Mouse (Mus musculus) forebrain, postnatal 0 days (tissue): ENCODE data around the gene Tectb. TPM values are rescaled to one million over a fixed set of nuclear protein-coding genes. Genes with fewer than 3 reads are reported as not detected.

Source experiments
- ATAC-seq: fragments of 200-750 bp; cut with Nextera tagmentation; 2 replicates; pipeline ENCODE4 v1.8.0; 2017; ENCODE audit warnings: mild to moderate bottlenecking, moderate library complexity
- DNase-seq: peaks from one replicate; pipeline ENCODE4 v3.0.0-alpha.2; 2015
- H3K27ac ChIP-seq: fragments of 300-500 bp; sonication (generic); 2 replicates; pipeline ENCODE4 v1.5.1; 2014; ENCODE audit warnings: low read depth, mild to moderate bottlenecking, antibody characterized with exemption, low read length, moderate library complexity, mixed read lengths
- H3K27me3 ChIP-seq: fragments of 300-500 bp; sonication (generic); 2 replicates; pipeline ENCODE4 v1.6.1; 2014; ENCODE audit warnings: mild to moderate bottlenecking, low read length, mixed read lengths; ENCODE audit not compliant: insufficient read depth
- H3K36me3 ChIP-seq: fragments of 300-500 bp; sonication (generic); 2 replicates; pipeline ENCODE4 v1.6.1; 2014; ENCODE audit warnings: mild to moderate bottlenecking, moderate library complexity; ENCODE audit not compliant: insufficient read depth
- H3K4me1 ChIP-seq: fragments of 300-500 bp; sonication (generic); 2 replicates; pipeline ENCODE4 v1.6.1; 2014; ENCODE audit warnings: antibody characterized with exemption; ENCODE audit not compliant: insufficient read depth
- H3K4me2 ChIP-seq: fragments of 300-500 bp; sonication (generic); 2 replicates; pipeline ENCODE4 v1.6.1; 2014; ENCODE audit warnings: low read depth, mild to moderate bottlenecking, moderate library complexity
- H3K4me3 ChIP-seq: fragments of 300-500 bp; sonication (generic); 2 replicates; pipeline ENCODE4 v1.5.1; 2014; ENCODE audit warnings: low read depth, low read length, mixed read lengths
- H3K9ac ChIP-seq: fragments of 300-500 bp; sonication (generic); 2 replicates; pipeline ENCODE4 v1.6.1; 2014; ENCODE audit warnings: mild to moderate bottlenecking
- H3K9me3 ChIP-seq: fragments of 300-500 bp; sonication (generic); 2 replicates; pipeline ENCODE4 v1.6.1; 2016; ENCODE audit warnings: low read length
- CTCF ChIP-seq: sonication (generic); IDR thresholded peaks from 2 replicates; pipeline ENCODE4 v1.5.1; 2016; ENCODE audit warnings: antibody characterized with exemption, control low read depth, low read depth
- WGBS: fragments of 180-500 bp; shearing (Covaris S2); extraction: QIAGEN DNeasy Blood & Tissue Kit; methylation state at CpG from one replicate; pipeline ENCODE4 v1.1.7; 2014; 5-methylcytosine and 5-hydroxymethylcytosine counted together
- polyA plus RNA-seq: library from polyadenylated mRNA; unstranded; fragments of >200 nt; fragmentation: Nextera tagmentation; extraction: Ambion mirVana; gene quantifications from 2 replicates; pipeline ENCODE4 v1.2.1, GENCODE M21; 2015
- total RNA-seq: library from RNA; depleted of rRNA; stranded (reverse); fragments of >200 nt; gene quantifications from 2 replicates; pipeline ENCODE4 v1.2.3, GENCODE M21; 2014

The Tectb gene
- total and polyA plus RNA-seq, 2 experiments from 2014 or later: 0.16 TPM; not detected in 1

- DNase-seq: no peak
- H3K4me3 ChIP-seq: no peak overlapping the region
- no peaks in the 10 kb centered on the region for H3K9me3 ChIP-seq
- H3K27me3 ChIP-seq: no peaks in the 10 kb centered on the region
- H3K4me2 ChIP-seq: no peak overlapping the region
- TF ChIP-seq CTCF: peak; percentile 31; the same call in 1 of the 2 replicates
- no peaks in the 10 kb centered on the region for H3K4me1 ChIP-seq
- H3K36me3 ChIP-seq: no peaks in the 10 kb centered on the region
- 80% methylated on average over 7 of the region's 7 CpGs for WGBS
- no peak overlapping the region for H3K9ac ChIP-seq
- no peak overlapping the region for H3K27ac ChIP-seq
- no peak for ATAC-seq
Observed at GRCm38 (mm10) chr19:55227135-55227534, 46.6 kb downstream of the Tectb start.

GRCm38 (mm10) chr19:55231081-55231480 lies 50.5 kb downstream of the Tectb start:
- Histone ChIP-seq H3K4me1 (no peaks in the 10 kb centered on the region), H3K36me3 (no peaks in the 10 kb centered on the region), H3K9ac (no peak overlapping the region), H3K27ac (no peak overlapping the region), H3K4me3 (no peak overlapping the region), H3K9me3 (no peaks in the 10 kb centered on the region), H3K4me2 (no peak overlapping the region), H3K27me3 (no peaks in the 10 kb centered on the region)
- DNase-seq (no peak), ATAC-seq (no peak)
- 79% methylated on average over 10 of the region's 10 CpGs for WGBS
- no peak for TF ChIP-seq CTCF

- H3K4me3 ChIP-seq: no peak overlapping the region
- DNase-seq: no peak
- H3K27me3 ChIP-seq: no peaks in the 10 kb centered on the region
- H3K9me3 ChIP-seq: no peaks in the 10 kb centered on the region
- no peak overlapping the region for H3K9ac ChIP-seq
- WGBS: 78% methylated on average over 8 of the region's 8 CpGs
- no peak for TF ChIP-seq CTCF
- no peak overlapping the region for H3K4me2 ChIP-seq
- no peaks in the 10 kb centered on the region for H3K36me3 ChIP-seq
- no peaks in the 10 kb centered on the region for H3K4me1 ChIP-seq
- H3K27ac ChIP-seq: no peak overlapping the region
- ATAC-seq: no peak
Observed at GRCm38 (mm10) chr19:55232136-55232535, 51.6 kb downstream of the Tectb start.

- TF ChIP-seq CTCF: no peak
- no peak for DNase-seq
- Histone ChIP-seq H3K9ac (no peak overlapping the region), H3K4me1 (no peaks in the 10 kb centered on the region), H3K36me3 (no peaks in the 10 kb centered on the region), H3K4me3 (no peak overlapping the region), H3K27ac (no peak overlapping the region), H3K4me2 (no peak overlapping the region), H3K9me3 (no peaks in the 10 kb centered on the region), H3K27me3 (no peaks in the 10 kb centered on the region)
- ATAC-seq: no peak
- 57% methylated on average over 2 of the region's 2 CpGs for WGBS
Observed at GRCm38 (mm10) chr19:55236026-55236425, 55.5 kb downstream of the Tectb start.

GRCm38 (mm10) chr19:55236564-55236963 lies 56.0 kb downstream of the Tectb start:
- TF ChIP-seq CTCF: no peak
- DNase-seq (no peak), ATAC-seq (no peak)
- WGBS: 88% methylated on average over 5 of the region's 5 CpGs
- Histone ChIP-seq H3K9me3 (no peaks in the 10 kb centered on the region), H3K4me3 (no peak overlapping the region), H3K9ac (no peak overlapping the region), H3K4me1 (no peaks in the 10 kb centered on the region), H3K4me2 (no peak overlapping the region), H3K27me3 (no peaks in the 10 kb centered on the region), H3K27ac (no peak overlapping the region), H3K36me3 (no peaks in the 10 kb centered on the region)

GRCm38 (mm10) chr19:55239766-55240426 lies 59.4 kb downstream of the Tectb start:
- WGBS: 76% methylated on average over 6 of the region's 6 CpGs
- no peak overlapping the region for H3K27ac ChIP-seq

GRCm38 (mm10) chr19:55241186-55241645 lies 60.7 kb downstream of the Tectb start, which contains the start of gene Gucy2g:
TSS of gene Gucy2g (minus strand) at chr19:55241236.
- 69% methylated on average over 6 of the region's 6 CpGs for WGBS
- no peak for ATAC-seq
- TF ChIP-seq CTCF: no peak

More at GRCm38 (mm10) chr19:55239766-55240426, 59.4 kb downstream of the Tectb start:
- Histone ChIP-seq H3K9ac (no peak overlapping the region), H3K4me3 (no peak overlapping the region), H3K27me3 (no peaks in the 10 kb centered on the region), H3K36me3 (no peaks in the 10 kb centered on the region), H3K4me2 (no peak overlapping the region), H3K4me1 (no peaks in the 10 kb centered on the region), H3K9me3 (no peaks in the 10 kb centered on the region)
- no peak for ATAC-seq
- no peak for DNase-seq
- no peak for TF ChIP-seq CTCF

More at GRCm38 (mm10) chr19:55241186-55241645, 60.7 kb downstream of the Tectb start, which contains the start of gene Gucy2g:
- no peaks in the 10 kb centered on the region for H3K27me3 ChIP-seq
- H3K4me2 ChIP-seq: no peak within 1 kb of the TSS
- H3K36me3 ChIP-seq: no peaks in the 10 kb centered on the region
- no peak within 1 kb of the TSS for H3K9ac ChIP-seq
- no peak within 1 kb of the TSS for H3K27ac ChIP-seq
- H3K4me3 ChIP-seq: no peak within 1 kb of the TSS
- no peaks in the 10 kb centered on the region for H3K9me3 ChIP-seq
- no peak for DNase-seq
- no peaks in the 10 kb centered on the region for H3K4me1 ChIP-seq
